Mouse (Mus musculus) liver, embryonic 15.5 days (tissue): Measurements from ENCODE around the gene Daam1. TPM values are rescaled to one million over a fixed set of nuclear protein-coding genes. Genes with fewer than 3 reads are reported as not detected.

Source experiments
- ATAC-seq: fragments of 200-750 bp; cut with Nextera tagmentation; 2 replicates; pipeline ENCODE4 v1.8.0; 2017; ENCODE audit warnings: moderate number of reproducible peaks, mild to moderate bottlenecking, moderate library complexity; ENCODE audit not compliant: insufficient read depth
- H3K27ac ChIP-seq: fragments of 300-500 bp; sonication (generic); replicated peaks from 2 replicates; pipeline ENCODE4 v1.5.1; 2015; ENCODE audit warnings: mild to moderate bottlenecking, inconsistent platforms
- H3K27me3 ChIP-seq: fragments of 300-500 bp; sonication (generic); 2 replicates; pipeline ENCODE4 v1.6.1; 2015; ENCODE audit warnings: mild to moderate bottlenecking, inconsistent platforms
- H3K36me3 ChIP-seq: fragments of 300-500 bp; sonication (generic); replicated peaks from 2 replicates; pipeline ENCODE4 v1.6.1; 2015; ENCODE audit warnings: moderate library complexity, mild to moderate bottlenecking, inconsistent platforms
- H3K4me1 ChIP-seq: fragments of 300-500 bp; sonication (generic); replicated peaks from 2 replicates; pipeline ENCODE4 v1.6.1; 2015; ENCODE audit warnings: inconsistent platforms
- H3K4me2 ChIP-seq: fragments of 300-500 bp; sonication (generic); 2 replicates; pipeline ENCODE4 v1.6.1; 2015; ENCODE audit warnings: moderate library complexity, mild to moderate bottlenecking, inconsistent platforms
- H3K4me3 ChIP-seq: fragments of 300-500 bp; sonication (generic); replicated peaks from 2 replicates; pipeline ENCODE4 v1.5.1; 2015; ENCODE audit warnings: mild to moderate bottlenecking, inconsistent platforms
- H3K9ac ChIP-seq: fragments of 300-500 bp; sonication (generic); 2 replicates; pipeline ENCODE4 v1.6.1; 2015; ENCODE audit warnings: moderate library complexity, mild to moderate bottlenecking, inconsistent platforms
- H3K9me3 ChIP-seq: fragments of 300-500 bp; sonication (generic); replicated peaks from 2 replicates; pipeline ENCODE4 v1.6.1; 2016; ENCODE audit warnings: inconsistent platforms
- WGBS: fragments of 180-500 bp; shearing (Covaris S2); methylation state at CpG from one replicate; pipeline ENCODE4 v1.1.7; 2015; ENCODE audit warnings: mixed read lengths; ENCODE audit not compliant: insufficient replicate concordance; 5-methylcytosine and 5-hydroxymethylcytosine counted together
- polyA plus RNA-seq: library from polyadenylated mRNA; unstranded; fragments of >200 nt; fragmentation: Nextera tagmentation; extraction: Ambion mirVana; gene quantifications from 2 replicates; pipeline ENCODE4 v1.2.1, GENCODE M21; 2015

Daam1 gene
- polyA plus RNA-seq, 1 experiment from 2014 or later = 8.8 TPM

GRCm38 (mm10) chr12:71859096-71859495 lies 28.2 kb downstream of the Daam1 start:
- Histone ChIP-seq H3K9me3 (no peaks in the 10 kb centered on the region), H3K27me3 (no peaks in the 10 kb centered on the region), H3K27ac (no peak overlapping the region), H3K9ac (no peak overlapping the region), H3K4me3 (no peak overlapping the region), H3K36me3 (peaks cover 29% of the 10 kb centered on the region), H3K4me1 (peaks cover 33% of the 10 kb centered on the region), H3K4me2 (no peak overlapping the region)
- WGBS = 68% methylated on average over 5 of the region's 5 CpGs
- ATAC-seq = no peak

- Histone ChIP-seq H3K27me3 (no peaks in the 10 kb centered on the region), H3K4me3 (no peak overlapping the region), H3K36me3 (peaks cover 24% of the 10 kb centered on the region), H3K9me3 (no peaks in the 10 kb centered on the region), H3K27ac (no peak overlapping the region), H3K9ac (no peak overlapping the region), H3K4me1 (peaks cover 9% of the 10 kb centered on the region), H3K4me2 (no peak overlapping the region)
- WGBS = 60% methylated on average over 10 of the region's 10 CpGs
- no peak; the same call in 1 of the 2 replicates for ATAC-seq
These were observed 33.1 kb downstream of the Daam1 start for GRCm38 (mm10) chr12:71863846-71864543.

GRCm38 (mm10) chr12:71864544-71864897 lies 33.6 kb downstream of the Daam1 start:
- H3K4me3 ChIP-seq = no peak overlapping the region
- no peak overlapping the region for H3K27ac ChIP-seq
- H3K9ac ChIP-seq = no peak overlapping the region
- H3K4me2 ChIP-seq = no peak overlapping the region
- 41% methylated on average over 3 of the region's 3 CpGs for WGBS
- peaks cover 18% of the 10 kb centered on the region for H3K36me3 ChIP-seq
- no peak for ATAC-seq
- H3K9me3 ChIP-seq = no peaks in the 10 kb centered on the region
- H3K4me1 ChIP-seq = peaks cover 6% of the 10 kb centered on the region
- no peaks in the 10 kb centered on the region for H3K27me3 ChIP-seq

- 76% methylated on average over 3 of the region's 3 CpGs for WGBS
- peaks cover 8% of the 10 kb centered on the region; the same call in 1 of the 2 replicates for H3K36me3 ChIP-seq
These were observed 35.1 kb downstream of the Daam1 start for GRCm38 (mm10) chr12:71865937-71866336.

GRCm38 (mm10) chr12:71867345-71868240 lies 36.7 kb downstream of the Daam1 start:
- H3K36me3 ChIP-seq = 0 out of 2 replicates have a peak, but pooled peaks cover 6% of the 10 kb centered on the region
- no peak overlapping the region for H3K27ac ChIP-seq
- no peaks in the 10 kb centered on the region for H3K27me3 ChIP-seq
- 68% methylated on average over 9 of the region's 9 CpGs for whole genome bisulfite sequencing
- no peak overlapping the region for H3K4me2 ChIP-seq
- H3K9ac ChIP-seq = no peak overlapping the region
- H3K9me3 ChIP-seq = no peaks in the 10 kb centered on the region
- H3K4me3 ChIP-seq = no peak overlapping the region
- no peak for ATAC-seq
- peaks cover 27% of the 10 kb centered on the region for H3K4me1 ChIP-seq

More at GRCm38 (mm10) chr12:71865937-71866336, 35.1 kb downstream of the Daam1 start:
- ATAC-seq = no peak
- Histone ChIP-seq H3K4me2 (no peak overlapping the region), H3K9me3 (no peaks in the 10 kb centered on the region), H3K9ac (no peak overlapping the region), H3K27ac (no peak overlapping the region), H3K4me1 (peaks cover 16% of the 10 kb centered on the region), H3K4me3 (no peak overlapping the region), H3K27me3 (no peaks in the 10 kb centered on the region)

- Histone ChIP-seq H3K4me3 (no peak overlapping the region), H3K4me2 (no peak overlapping the region), H3K4me1 (peaks cover 28% of the 10 kb centered on the region), H3K9me3 (no peaks in the 10 kb centered on the region), H3K36me3 (0 out of 2 replicates have a peak, but pooled peaks cover 6% of the 10 kb centered on the region), H3K27ac (no peak overlapping the region), H3K27me3 (no peaks in the 10 kb centered on the region), H3K9ac (no peak overlapping the region)
- WGBS = 84% methylated on average over 6 of the region's 6 CpGs
- no peak for ATAC-seq
These were observed 39.8 kb downstream of the Daam1 start for GRCm38 (mm10) chr12:71870644-71871043.

GRCm38 (mm10) chr12:71872330-71872729 lies 41.5 kb downstream of the Daam1 start:
- no peaks in the 10 kb centered on the region for H3K27me3 ChIP-seq
- WGBS = 79% methylated on average over 4 of the region's 4 CpGs
- no peaks in the 10 kb centered on the region for H3K9me3 ChIP-seq
- H3K4me2 ChIP-seq = no peak overlapping the region
- H3K4me3 ChIP-seq = no peak overlapping the region
- no peak for ATAC-seq
- no peak overlapping the region for H3K9ac ChIP-seq
- no peak overlapping the region for H3K27ac ChIP-seq
- peaks cover 28% of the 10 kb centered on the region for H3K4me1 ChIP-seq
- H3K36me3 ChIP-seq = 0 out of 2 replicates have a peak, but pooled peaks cover 6% of the 10 kb centered on the region

- 76% methylated on average over 6 of the region's 6 CpGs for WGBS
- Histone ChIP-seq H3K27ac (no peak overlapping the region), H3K4me1 (peaks cover 43% of the 10 kb centered on the region), H3K9me3 (no peaks in the 10 kb centered on the region), H3K4me3 (no peak overlapping the region), H3K4me2 (no peak overlapping the region), H3K27me3 (no peaks in the 10 kb centered on the region), H3K9ac (no peak overlapping the region), H3K36me3 (0 out of 2 replicates have a peak, but pooled peaks cover 6% of the 10 kb centered on the region)
- ATAC-seq = no peak
These were observed 43.7 kb downstream of the Daam1 start for GRCm38 (mm10) chr12:71874561-71874960.

- WGBS = 69% methylated on average over 3 of the region's 3 CpGs
- Histone ChIP-seq H3K4me3 (no peak overlapping the region), H3K9me3 (no peaks in the 10 kb centered on the region), H3K36me3 (0 out of 2 replicates have a peak, but pooled peaks cover 6% of the 10 kb centered on the region), H3K4me2 (no peak overlapping the region), H3K27me3 (no peaks in the 10 kb centered on the region), H3K9ac (no peak overlapping the region), H3K4me1 (peaks cover 42% of the 10 kb centered on the region), H3K27ac (no peak overlapping the region; the same call in 1 of the 2 replicates)
- no peak for ATAC-seq
These were observed 44.1 kb downstream of the Daam1 start for GRCm38 (mm10) chr12:71874984-71875383.

GRCm38 (mm10) chr12:71875761-71876489 lies 45.0 kb downstream of the Daam1 start:
- peak; percentile 54 for ATAC-seq
- Histone ChIP-seq H3K4me3 (peak overlapping the region; percentile 33), H3K36me3 (0 out of 2 replicates have a peak, but pooled peaks cover 2% of the 10 kb centered on the region), H3K4me2 (peak overlapping the region; percentile 44), H3K27ac (peak overlapping the region; percentile 53), H3K27me3 (no peaks in the 10 kb centered on the region), H3K9ac (no peak overlapping the region), H3K9me3 (no peaks in the 10 kb centered on the region), H3K4me1 (peaks cover 37% of the 10 kb centered on the region)
- WGBS = 80% methylated on average over 7 of the region's 7 CpGs
